Mouse (Mus musculus) embryo, embryonic 10 days (tissue): Measurements from ENCODE around the gene Il34.
"Not testable (repeated sequence)": the region's sequence is repeated elsewhere in the genome, so short reads cannot be mapped to it uniquely, and the experiment has no call there.

Experiments
- DNase-seq: peaks from one replicate; pipeline ENCODE4 v3.0.0-alpha.2; 2015; ENCODE audit warnings: low spot score

Gene Il34

DNA sequence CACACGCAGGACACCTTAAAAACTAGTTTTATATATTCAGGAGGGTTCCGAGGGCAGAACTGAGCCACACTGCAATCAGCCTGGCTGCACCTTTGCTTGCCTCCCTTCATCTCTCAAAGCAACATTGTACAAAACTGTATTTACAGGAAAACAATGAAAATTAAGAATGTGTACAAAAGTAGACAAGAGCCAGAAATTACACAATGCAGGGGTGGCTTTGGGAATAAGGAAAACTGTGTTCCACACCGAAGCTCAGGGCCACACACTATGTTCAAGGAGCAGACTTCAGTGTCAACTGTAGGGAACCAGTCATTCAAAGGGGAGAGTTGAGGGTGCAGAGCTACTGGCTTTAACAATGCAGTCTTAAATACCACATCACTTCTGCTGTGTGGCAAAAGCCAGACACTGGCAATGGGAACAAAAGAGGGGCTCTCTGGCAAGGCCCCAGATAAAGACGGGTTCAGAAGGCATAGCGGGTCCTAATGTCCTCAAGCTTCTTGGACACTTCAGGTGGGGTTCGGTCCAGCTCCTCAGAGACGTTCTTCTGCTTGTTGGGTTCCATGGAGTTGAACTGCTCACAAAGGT lies 4.8 kb upstream of the Il34 start:
- no peak for DNase-seq

- no peak for DNase-seq
These were observed 4.1 kb upstream of the Il34 start for GRCm38 (mm10) chr8:110809831-110810230.

DNA sequence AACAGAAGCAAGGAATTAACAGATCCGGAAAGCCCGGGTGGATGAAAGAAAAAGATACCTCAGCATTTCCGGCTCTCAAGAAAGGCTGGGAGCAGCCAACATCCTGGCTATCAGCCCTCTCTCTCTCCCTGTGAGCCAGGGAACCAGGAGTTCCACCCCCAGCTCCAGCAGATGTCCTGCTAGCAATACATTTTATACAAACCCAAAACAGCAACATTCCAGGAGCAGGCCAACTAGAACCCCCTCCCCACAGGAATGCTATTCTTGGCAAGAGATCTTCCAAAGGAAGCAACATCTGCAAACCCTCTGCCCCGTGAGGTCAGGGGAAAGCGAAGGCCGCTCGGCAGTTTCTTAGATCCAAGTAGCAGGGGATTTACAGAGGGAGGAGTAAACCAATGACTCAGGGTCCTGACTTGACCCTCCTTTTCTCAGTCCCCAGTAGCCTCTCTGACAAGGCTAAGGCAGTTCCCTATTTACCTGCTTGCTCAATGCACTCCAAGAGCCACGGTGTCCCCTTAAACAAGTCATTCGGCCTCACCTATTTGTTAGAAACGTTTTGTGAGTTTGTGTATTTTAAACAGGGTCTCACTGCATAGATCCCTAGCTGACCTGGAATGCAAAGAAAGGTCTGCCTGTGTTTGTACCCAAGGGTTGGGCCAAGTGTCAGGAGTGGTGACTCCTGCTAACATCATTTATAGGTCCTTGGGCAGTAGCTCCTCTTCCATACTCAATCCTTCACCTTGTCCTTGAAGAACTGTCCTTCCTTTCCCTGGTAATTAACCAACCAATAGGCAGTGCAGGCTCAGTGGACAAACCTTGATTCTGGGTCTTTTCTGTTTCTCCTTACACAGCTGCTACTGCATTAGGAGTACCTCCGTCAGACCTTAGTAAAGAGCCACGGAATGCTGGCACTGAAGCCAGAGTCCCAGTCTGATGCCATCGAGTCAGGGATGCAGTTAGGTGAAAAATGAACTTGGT lies 3.1 kb upstream of the Il34 start:
- DNase-seq, result peak; percentile 35

DNA sequence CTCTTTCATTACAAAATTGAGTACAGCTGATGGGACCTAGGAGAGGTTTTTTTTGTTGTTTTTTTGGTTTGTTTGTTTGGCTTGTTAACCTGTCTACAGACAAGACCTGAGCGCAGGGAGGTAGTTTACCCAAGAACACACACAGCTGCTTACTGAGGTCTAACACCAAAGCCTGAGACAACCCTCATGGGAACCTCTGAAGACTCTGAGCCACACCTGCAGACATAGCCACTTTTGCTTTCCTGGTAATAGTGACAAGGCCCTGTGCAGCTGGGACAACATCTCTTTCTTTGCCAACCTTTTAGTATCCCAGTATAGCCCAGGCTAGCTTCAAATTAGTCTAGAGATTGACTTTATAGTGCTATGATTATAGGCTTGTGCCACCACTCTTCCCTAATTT lies 422 bp upstream of the Il34 start:
- DNase-seq, result no peak

DNA sequence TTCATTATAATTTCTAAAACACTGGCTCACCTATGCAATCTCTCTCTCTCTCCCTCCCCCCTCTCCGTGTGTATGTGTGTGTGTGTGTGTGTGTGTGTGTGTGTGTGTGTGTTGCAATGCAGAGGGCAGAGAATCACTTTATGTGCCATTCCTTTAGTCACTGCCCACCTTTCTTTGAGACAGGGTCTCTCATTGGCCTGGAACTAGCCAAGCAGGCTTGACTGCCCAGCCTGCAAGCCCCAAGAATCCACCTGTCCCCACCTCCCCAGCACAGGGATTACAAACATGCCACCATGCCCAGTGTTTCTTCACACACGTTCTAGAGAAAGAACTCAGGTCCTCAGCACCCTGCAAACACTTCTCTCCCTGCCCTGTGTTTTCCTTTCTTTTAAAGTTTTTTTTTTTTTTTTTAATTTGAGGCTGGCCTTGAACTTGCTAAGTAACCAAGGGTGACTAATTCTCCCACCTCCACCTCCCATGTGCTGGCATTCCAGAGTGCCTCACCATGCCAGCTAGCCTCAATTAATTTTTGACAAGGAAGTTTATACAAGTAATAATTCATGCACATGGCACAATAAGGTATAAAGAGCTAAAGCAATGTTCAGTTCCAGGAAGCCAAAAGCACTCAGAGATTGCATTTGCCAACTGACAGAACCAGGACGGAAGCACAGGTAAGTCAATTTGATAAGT lies 754 bp downstream of the Il34 start:
- no peak for DNase-seq

- DNase-seq, result no peak
These were observed 1.9 kb downstream of the Il34 start for GRCm38 (mm10) chr8:110803856-110804255.

GRCm38 (mm10) chr8:110802988-110803387 lies 2.7 kb downstream of the Il34 start:
- DNase-seq, result no peak

DNA sequence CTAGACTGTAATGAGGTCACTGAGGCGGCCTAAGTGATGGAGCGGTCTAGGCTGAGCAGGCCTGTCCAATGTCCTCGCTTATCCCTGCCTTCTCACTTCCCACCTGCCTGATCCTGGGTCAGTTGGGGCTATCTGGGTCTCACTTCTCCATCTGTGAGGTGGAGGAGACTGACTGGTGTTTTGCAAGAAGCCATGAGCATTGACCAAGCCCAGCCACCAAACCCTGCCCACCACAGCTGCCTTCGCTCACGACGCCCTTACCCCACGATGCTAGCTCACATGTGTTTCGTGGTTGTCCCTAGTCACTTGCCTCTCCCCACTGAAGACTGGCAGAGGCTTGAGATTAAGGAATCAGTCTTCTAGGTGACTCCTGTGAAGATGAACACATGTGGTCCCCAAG lies 8.6 kb downstream of the Il34 start:
- DNase-seq, result no peak

DNA sequence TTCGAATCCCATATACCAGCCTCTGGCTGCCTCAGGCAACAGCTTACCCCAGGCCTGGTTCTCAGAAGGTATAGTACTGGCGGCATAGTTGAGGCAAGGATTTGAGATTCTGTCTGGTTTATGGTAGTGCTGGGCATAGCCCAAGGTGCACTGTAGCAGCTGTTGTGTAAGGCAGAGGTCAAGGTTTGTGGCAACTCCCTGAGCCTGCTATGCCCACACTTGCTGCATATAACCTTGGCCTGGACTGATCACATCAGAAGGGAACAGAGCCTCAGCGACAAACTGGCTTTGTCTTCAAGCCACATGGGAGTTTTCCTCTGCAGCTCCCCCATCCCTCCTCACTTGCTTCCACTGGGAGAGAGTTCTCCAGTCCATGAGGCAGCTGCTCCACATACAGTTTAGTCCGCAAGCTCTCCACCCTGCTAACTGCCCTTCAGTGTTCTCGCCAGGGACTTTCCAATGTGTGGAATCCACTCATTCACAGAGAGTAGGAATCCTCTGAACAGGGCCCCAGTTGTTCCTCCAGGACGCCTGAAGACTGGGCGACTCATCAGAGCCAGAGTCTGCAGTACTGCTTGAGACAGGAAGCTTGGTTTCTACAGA lies 11.3 kb downstream of the Il34 start:
- no peak for DNase-seq

GRCm38 (mm10) chr8:110793936-110794335 lies 11.8 kb downstream of the Il34 start:
- no peak for DNase-seq

GRCm38 (mm10) chr8:110793511-110793910 lies 12.2 kb downstream of the Il34 start:
- no peak for DNase-seq

GRCm38 (mm10) chr8:110792574-110793200 lies 13.0 kb downstream of the Il34 start:
- no peak for DNase-seq

- DNase-seq, result no peak
These were observed 14.6 kb downstream of the Il34 start for GRCm38 (mm10) chr8:110791164-110791563.

- no peak for DNase-seq
These were observed 15.5 kb downstream of the Il34 start for GRCm38 (mm10) chr8:110790270-110790669.

- no peak for DNase-seq
These were observed 16.2 kb downstream of the Il34 start for GRCm38 (mm10) chr8:110789571-110789970.

- DNase-seq, result no peak
These were observed 16.7 kb downstream of the Il34 start for GRCm38 (mm10) chr8:110788981-110789380.

DNA sequence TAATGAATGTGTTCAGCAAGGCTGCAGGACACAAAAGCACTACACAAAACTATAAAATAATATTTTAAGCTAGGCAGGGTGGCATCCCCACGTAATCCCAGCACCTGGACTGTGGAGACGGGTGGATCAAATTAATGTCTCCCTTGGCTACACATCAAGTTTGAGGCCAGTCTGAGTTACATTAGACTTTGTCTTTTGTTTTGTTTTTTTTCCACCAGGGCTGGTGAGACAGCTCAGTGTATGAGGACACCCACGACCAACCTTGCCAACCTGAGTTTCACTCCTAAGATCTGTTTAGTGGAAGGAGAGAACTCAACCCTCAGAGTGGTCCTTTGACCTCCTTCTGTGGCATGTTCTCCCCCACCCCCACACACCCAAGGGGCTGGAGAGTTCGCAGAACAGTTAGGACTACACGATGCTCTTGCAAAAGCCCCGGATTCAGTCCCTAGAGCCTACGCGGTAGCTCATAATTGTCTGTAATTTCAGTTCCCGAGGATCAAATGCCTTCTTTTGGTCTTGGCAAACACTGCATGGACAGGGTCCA lies 18.2 kb downstream of the Il34 start:
- DNase-seq, result no peak

DNA sequence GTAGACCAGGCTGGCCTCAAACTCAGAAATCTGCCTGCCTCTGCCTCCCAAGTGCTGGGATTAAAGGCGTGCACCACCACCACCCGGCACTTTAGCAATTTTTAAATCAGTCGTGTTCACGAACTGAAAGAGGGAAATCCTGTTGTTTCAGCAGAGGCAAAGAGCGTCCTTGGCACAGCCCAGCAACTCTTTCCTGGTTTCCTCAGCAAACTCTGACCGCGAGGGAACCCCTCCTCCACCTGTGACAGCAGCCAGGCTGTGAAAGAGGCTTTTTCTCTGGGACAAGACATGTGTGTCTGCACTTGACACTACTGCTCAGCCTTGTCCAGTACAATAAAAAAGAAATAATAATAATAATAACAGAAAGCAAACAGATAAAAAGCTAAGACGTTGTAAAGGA lies 18.8 kb downstream of the Il34 start:
- no peak for DNase-seq

- DNase-seq, result not testable (repeated sequence)
These were observed 19.2 kb downstream of the Il34 start for GRCm38 (mm10) chr8:110786501-110786900.

- no peak for DNase-seq
These were observed 20.4 kb downstream of the Il34 start for GRCm38 (mm10) chr8:110785366-110785765.

- no peak for DNase-seq
These were observed 25.6 kb downstream of the Il34 start for GRCm38 (mm10) chr8:110779924-110780718.
